Mouse (Mus musculus): ENCODE data around the gene Chtop. TPM values are rescaled to one million over a fixed set of nuclear protein-coding genes. Genes with fewer than 3 reads are reported as not detected.

The Chtop gene
- total RNA-seq, 2 experiments from 2014 or later = 196 TPM

Other genes starting within 250 kb of the Chtop start
- gene Dennd4b, start 244.3 kb downstream of the Chtop start, total RNA-seq (2021) = 10 to 100 TPM; 25.2 to 27.1 TPM
- gene Gatad2b, start 216.3 kb downstream of the Chtop start, total RNA-seq (2021) = 10 to 100 TPM; 90.0 to 90.5 TPM
- gene Slc27a3, start 119.6 kb downstream of the Chtop start, total RNA-seq (2021) = 10 to 100 TPM; 11.5 to 12.1 TPM
- 10 to 100 TPM; 57.0 to 62.0 TPM for gene Ints3, start 75.9 kb downstream of the Chtop start, total RNA-seq (2021)
- 1 to 10 TPM; 3.4 to 4.3 TPM for gene Npr1, start 43.6 kb downstream of the Chtop start, total RNA-seq (2021)
- 100 to 1,000 TPM; 111 to 115 TPM for gene Ilf2, start 33.4 kb downstream of the Chtop start, total RNA-seq (2021)
- 10 to 100 TPM; 46.7 to 47.9 TPM for gene Snapin, start 18.5 kb downstream of the Chtop start, total RNA-seq (2021)
- 10 to 100 TPM; 54.7 to 62.3 TPM for gene S100a1, start 4.9 kb upstream of the Chtop start, total RNA-seq (2021)
- gene S100a13, start 4.9 kb upstream of the Chtop start, total RNA-seq (2021) = 10 to 100 TPM; 20.5 to 23.9 TPM
- gene S100a14, start 17.4 kb upstream of the Chtop start, total RNA-seq (2021) = not detected
- gene S100a16, start 27.8 kb upstream of the Chtop start, total RNA-seq (2021) = 10 to 100 TPM; 73.7 to 83.6 TPM
- 1 to 10 TPM; 1.7 to 1.8 TPM for gene S100a3, start 51.1 kb upstream of the Chtop start, total RNA-seq (2021)
- gene S100a2, start 80.7 kb upstream of the Chtop start, total RNA-seq (2021) = not detected
- not detected for gene Gm42674, start 92.4 kb upstream of the Chtop start, total RNA-seq (2021)
- gene S100a4, start 94.3 kb upstream of the Chtop start, total RNA-seq (2021) = 1 to 10 TPM; 7.1 to 8.1 TPM
- not detected for gene S100a5, start 99.0 kb upstream of the Chtop start, total RNA-seq (2021)
- 10 to 100 TPM; 24.2 to 31.1 TPM for gene S100a6, start 103.4 kb upstream of the Chtop start, total RNA-seq (2021)
- 1 to 10 TPM in 1 of 2 experiments, under 1 TPM in 1; 0.71 to 2.1 TPM for gene S100a7a, start 144.5 kb upstream of the Chtop start, total RNA-seq (2021)
- gene S100a8, start 159.5 kb upstream of the Chtop start, total RNA-seq (2021) = under 1 TPM in 1 of 2 experiments, not detected in 1; 0.79 TPM
- not detected for gene S100a9, start 186.2 kb upstream of the Chtop start, total RNA-seq (2021)
- not detected for gene Pglyrp4, start 217.4 kb upstream of the Chtop start, total RNA-seq (2021)

Data from left cerebral cortex, postnatal 10 days (tissue).